In the genomic region with DNA sequence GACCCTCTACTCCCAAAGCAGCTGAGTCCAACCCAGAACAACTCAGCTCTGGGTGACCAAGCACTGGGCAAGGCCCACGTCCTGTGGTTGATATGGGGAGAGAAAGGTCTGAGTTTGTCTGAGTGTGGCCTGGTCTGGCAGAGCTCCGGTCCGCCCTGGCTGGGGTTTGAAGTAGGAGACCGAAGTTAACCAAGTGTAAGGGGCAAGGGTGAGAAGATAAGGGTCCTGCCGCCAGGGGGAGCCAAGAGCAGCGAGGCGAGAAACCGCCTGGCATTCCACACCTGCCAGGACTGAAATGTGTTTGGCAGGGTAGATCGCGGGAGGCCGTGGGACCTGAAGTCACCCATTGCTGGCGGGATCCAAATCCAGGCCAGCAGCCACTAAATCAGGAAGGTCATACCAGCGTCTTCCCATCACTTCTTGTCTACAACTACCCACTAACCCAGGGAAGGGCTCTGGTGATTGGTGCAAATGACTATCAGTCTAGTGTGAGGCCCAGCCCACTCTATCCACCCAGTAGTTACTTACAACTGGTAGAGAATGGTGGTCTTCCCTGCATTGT, we compare ENCODE assay signal across 8 mouse cellular contexts. TPM values are rescaled to one million over a fixed set of nuclear protein-coding genes. Genes with fewer than 3 reads are reported as not detected.
DNase-seq lines count a peak whose midpoint lies in the region; ATAC-seq lines count a peak whose summit lies in the region.

No protein-coding gene starts in this region.

- no peak overlapping the region for H3K9ac ChIP-seq in embryonic facial prominence, embryonic 11.5 days (replicated peaks; ENCODE audit: low read length)
- H3K9ac ChIP-seq in heart, embryonic 11.5 days (ENCODE audit: low read depth, low read length), result no peak overlapping the region
- peak overlapping the region; percentile 46; the same call in 1 of the 2 replicates for H3K9ac ChIP-seq in kidney, embryonic 15.5 days

- H3K36me3 ChIP-seq in embryonic facial prominence, embryonic 11.5 days (replicated peaks; ENCODE audit: control insufficient read depth, insufficient read depth, low read depth, low read length), result no peaks in the 10 kb centered on the region
- no peaks in the 10 kb centered on the region for H3K36me3 ChIP-seq in heart, embryonic 11.5 days (ENCODE audit: control insufficient read depth, insufficient read depth, low read length)
- no peaks in the 10 kb centered on the region for H3K36me3 ChIP-seq in kidney, embryonic 15.5 days

- peak overlapping the region; percentile 40 for H3K4me3 ChIP-seq in embryonic facial prominence, embryonic 11.5 days (ENCODE audit: low read depth, low read length)
- H3K4me3 ChIP-seq in heart, embryonic 11.5 days (ENCODE audit: low read depth, low read length), result peak overlapping the region; percentile 49
- peak overlapping the region; percentile 54 for H3K4me3 ChIP-seq in kidney, embryonic 15.5 days (replicated peaks)

- no peak for ATAC-seq in embryonic facial prominence, embryonic 11.5 days (replicated peaks; ENCODE audit: insufficient number of reproducible peaks, low FRiP score, low TSS enrichment, low read depth)
- no peak for ATAC-seq in heart, embryonic 11.5 days (replicated peaks; ENCODE audit: insufficient number of reproducible peaks, low FRiP score, low TSS enrichment)
- peak; percentile 49 for ATAC-seq in kidney, embryonic 15.5 days (replicated peaks; ENCODE audit: low FRiP score)

- peak; percentile 87 to 90 for DNase-seq in CD8-positive naive resting alpha-beta T cell, adult 2 months (ENCODE audit: low read depth in 2 of 2, low spot score in 2 of 2)
- DNase-seq in adrenal gland, postnatal 10 days, result peak; percentile 89
- DNase-seq in embryonic facial prominence, embryonic 11.5 days (ENCODE audit: low spot score), result peak; percentile 79
- peak; percentile 92 for DNase-seq in lung, postnatal 36 days
- DNase-seq in right cerebral cortex, postnatal 14 days, result peak; percentile 75
- DNase-seq in yolk sac, embryonic 10.5 days (ENCODE audit: low spot score), result peak; percentile 58

- no peak overlapping the region for H3K27ac ChIP-seq in embryonic facial prominence, embryonic 11.5 days (replicated peaks; ENCODE audit: low read depth, low read length)
- no peak overlapping the region for H3K27ac ChIP-seq in heart, embryonic 11.5 days (ENCODE audit: low read depth, low read length)
- H3K27ac ChIP-seq in kidney, embryonic 15.5 days, result no peak overlapping the region

- 6% methylated on average over 13 of the region's 13 CpGs for WGBS in embryonic facial prominence, embryonic 11.5 days
- WGBS in heart, embryonic 11.5 days (ENCODE audit: insufficient replicate concordance), result 5% methylated on average over 13 of the region's 13 CpGs
- WGBS in kidney, embryonic 15.5 days, result 6% methylated on average over 13 of the region's 13 CpGs

- no peaks in the 10 kb centered on the region for H3K27me3 ChIP-seq in embryonic facial prominence, embryonic 11.5 days (ENCODE audit: control insufficient read depth, insufficient read depth, low read length)
- peaks cover 21% of the 10 kb centered on the region for H3K27me3 ChIP-seq in heart, embryonic 11.5 days (ENCODE audit: control insufficient read depth, insufficient read depth, low read length)
- peaks cover under 1% of the 10 kb centered on the region; the same call in 1 of the 2 replicates for H3K27me3 ChIP-seq in kidney, embryonic 15.5 days

- H3K4me2 ChIP-seq in embryonic facial prominence, embryonic 11.5 days (ENCODE audit: low read depth, low read length), result peak overlapping the region; percentile 88
- H3K4me2 ChIP-seq in heart, embryonic 11.5 days, result peak overlapping the region; percentile 95
- H3K4me2 ChIP-seq in kidney, embryonic 15.5 days, result peak overlapping the region; percentile 95

- peaks cover 5% of the 10 kb centered on the region; the same call in 1 of the 2 replicates for H3K4me1 ChIP-seq in embryonic facial prominence, embryonic 11.5 days (ENCODE audit: control insufficient read depth, insufficient read depth, low read length)
- peaks cover 14% of the 10 kb centered on the region for H3K4me1 ChIP-seq in heart, embryonic 11.5 days (ENCODE audit: control insufficient read depth, insufficient read depth, low read length)
- H3K4me1 ChIP-seq in kidney, embryonic 15.5 days, result peaks cover 37% of the 10 kb centered on the region

- H3K9me3 ChIP-seq in embryonic facial prominence, embryonic 11.5 days (replicated peaks; ENCODE audit: control insufficient read depth, low read length), result no peaks in the 10 kb centered on the region
- H3K9me3 ChIP-seq in heart, embryonic 11.5 days (replicated peaks; ENCODE audit: control insufficient read depth, low read length), result no peaks in the 10 kb centered on the region
- H3K9me3 ChIP-seq in kidney, embryonic 15.5 days (replicated peaks), result no peaks in the 10 kb centered on the region

RNA-seq across cellular contexts. Expression of a gene that starts 1.4 kb away (rescaled TPM):
- 1 to 10 TPM; 3.1 to 3.8 TPM for total RNA-seq in adrenal gland, postnatal 10 days (2021)
- polyA plus RNA-seq in embryonic facial prominence, embryonic 11.5 days (2014; fragmentation: Nextera tagmentation; extraction: Ambion mirVana), result 4.6 and 5.7 TPM in 2 replicates
- 7.2 and 8.0 TPM in 2 replicates for polyA plus RNA-seq in heart, embryonic 11.5 days (2014; fragmentation: Nextera tagmentation; extraction: Ambion mirVana)
- 9.9 and 10.1 TPM in 2 replicates for polyA plus RNA-seq in kidney, embryonic 15.5 days (2015; fragmentation: Nextera tagmentation; extraction: Ambion mirVana)

RNA-seq across cellular contexts. Expression of a gene that starts 8.4 kb away (rescaled TPM):
- total RNA-seq in adrenal gland, postnatal 10 days (2021), result 1 to 10 TPM; 3.4 to 7.2 TPM
- 0.11 and 0.17 TPM in 2 replicates for polyA plus RNA-seq in embryonic facial prominence, embryonic 11.5 days (2014; fragmentation: Nextera tagmentation; extraction: Ambion mirVana)
- 0.14 TPM in 1 of 2 replicates, not detected in the other for polyA plus RNA-seq in heart, embryonic 11.5 days (2014; fragmentation: Nextera tagmentation; extraction: Ambion mirVana)
- 1.7 and 2.0 TPM in 2 replicates for polyA plus RNA-seq in kidney, embryonic 15.5 days (2015; fragmentation: Nextera tagmentation; extraction: Ambion mirVana)

RNA-seq across cellular contexts. Expression of a gene that starts 28.2 kb away (rescaled TPM):
- total RNA-seq in adrenal gland, postnatal 10 days (2021), result 10 to 100 TPM; 11.7 to 29.3 TPM
- polyA plus RNA-seq in embryonic facial prominence, embryonic 11.5 days (2014; fragmentation: Nextera tagmentation; extraction: Ambion mirVana), result 6.5 and 6.6 TPM in 2 replicates
- polyA plus RNA-seq in heart, embryonic 11.5 days (2014; fragmentation: Nextera tagmentation; extraction: Ambion mirVana), result 5.0 and 6.1 TPM in 2 replicates
- 14.6 and 15.2 TPM in 2 replicates for polyA plus RNA-seq in kidney, embryonic 15.5 days (2015; fragmentation: Nextera tagmentation; extraction: Ambion mirVana)

RNA-seq across cellular contexts. Expression of a gene that starts 31.9 kb away (rescaled TPM):
- 1,000 to 10,000 TPM; 1,275 to 1,278 TPM for total RNA-seq in adrenal gland, postnatal 10 days (2021)
- 1,089 and 1,111 TPM in 2 replicates for polyA plus RNA-seq in embryonic facial prominence, embryonic 11.5 days (2014; fragmentation: Nextera tagmentation; extraction: Ambion mirVana)
- polyA plus RNA-seq in heart, embryonic 11.5 days (2014; fragmentation: Nextera tagmentation; extraction: Ambion mirVana), result 855 and 888 TPM in 2 replicates
- 1,072 and 1,152 TPM in 2 replicates for polyA plus RNA-seq in kidney, embryonic 15.5 days (2015; fragmentation: Nextera tagmentation; extraction: Ambion mirVana)

RNA-seq across cellular contexts. Expression of a gene that starts 58.6 kb away (rescaled TPM):
- 1 to 10 TPM; 1.8 to 3.1 TPM for total RNA-seq in adrenal gland, postnatal 10 days (2021)
- 0.18 and 0.69 TPM in 2 replicates for polyA plus RNA-seq in embryonic facial prominence, embryonic 11.5 days (2014; fragmentation: Nextera tagmentation; extraction: Ambion mirVana)
- polyA plus RNA-seq in heart, embryonic 11.5 days (2014; fragmentation: Nextera tagmentation; extraction: Ambion mirVana), result 0.26 and 0.27 TPM in 2 replicates
- polyA plus RNA-seq in kidney, embryonic 15.5 days (2015; fragmentation: Nextera tagmentation; extraction: Ambion mirVana), result 3.7 and 4.3 TPM in 2 replicates
